Mouse (Mus musculus) midbrain, embryonic 10.5 days (tissue): Measurements from ENCODE around the gene Slc35a5. TPM values are rescaled to one million over a fixed set of nuclear protein-coding genes. Genes with fewer than 3 reads are reported as not detected.

ENCODE experiments used
- DNase-seq: peaks from one replicate; pipeline ENCODE4 v3.0.0-alpha.2; 2017; ENCODE audit warnings: low spot score
- H3K27ac ChIP-seq: fragments of 300-500 bp; sonication (generic); replicated peaks from 2 replicates; pipeline ENCODE4 v1.5.1; 2016; ENCODE audit warnings: mild to moderate bottlenecking
- H3K27me3 ChIP-seq: fragments of 300-500 bp; sonication (generic); 2 replicates; pipeline ENCODE4 v1.6.1; 2016; ENCODE audit warnings: low read depth, mild to moderate bottlenecking; ENCODE audit not compliant: poor library complexity, severe bottlenecking
- H3K36me3 ChIP-seq: fragments of 300-500 bp; sonication (generic); 2 replicates; pipeline ENCODE4 v1.6.1; 2016; ENCODE audit warnings: mild to moderate bottlenecking, moderate library complexity
- H3K4me1 ChIP-seq: fragments of 300-500 bp; sonication (generic); 2 replicates; pipeline ENCODE4 v1.6.1; 2016
- H3K4me3 ChIP-seq: fragments of 300-500 bp; sonication (generic); 2 replicates; pipeline ENCODE4 v1.5.1; 2016; ENCODE audit warnings: mild to moderate bottlenecking, moderate library complexity
- H3K9me3 ChIP-seq: fragments of 300-500 bp; sonication (generic); replicated peaks from 2 replicates; pipeline ENCODE4 v1.6.1; 2016; ENCODE audit warnings: mild to moderate bottlenecking
- whole genome bisulfite sequencing: fragments of 180-500 bp; shearing (Covaris S2); methylation state at CpG from one replicate; pipeline ENCODE4 v1.1.7; 2016; 5-methylcytosine and 5-hydroxymethylcytosine counted together
- polyA plus RNA-seq: library from polyadenylated mRNA; unstranded; fragments of >200 nt; fragmentation: Nextera tagmentation; extraction: Ambion mirVana; gene quantifications from 2 replicates; pipeline ENCODE4 v1.2.1, GENCODE M21; 2016

Slc35a5 gene
- polyA plus RNA-seq, result 13.5 and 15.7 TPM in 2 replicates

- WGBS, result under 1% methylated on average over 64 of the region's 64 CpGs
- Histone ChIP-seq H3K27me3 (no peaks in the 10 kb centered on the region), H3K36me3 (peaks cover 20% of the 10 kb centered on the region), H3K9me3 (no peaks in the 10 kb centered on the region), H3K27ac (peak within 1 kb of the TSS; percentile 93), H3K4me1 (peaks cover 30% of the 10 kb centered on the region), H3K4me3 (peak within 1 kb of the TSS; percentile 90)
- DNase-seq, result peak; percentile 97
Observed at GRCm38 (mm10) chr16:45158522-45159388, at the start of gene Slc35a5, which contains the start of gene Atg3. Gene Slc35a5, minus strand, starts transcription at chr16:45158706. Gene Atg3, plus strand, starts transcription at chr16:45158785.

GRCm38 (mm10) chr16:45204859-45205670 is 46.6 kb upstream of the Slc35a5 start:
- Histone ChIP-seq H3K36me3 (no peaks in the 10 kb centered on the region), H3K4me3 (no peak overlapping the region), H3K27ac (no peak overlapping the region), H3K9me3 (no peaks in the 10 kb centered on the region), H3K27me3 (no peaks in the 10 kb centered on the region), H3K4me1 (no peaks in the 10 kb centered on the region)
- no peak for DNase-seq
- WGBS, result 92% methylated on average over 12 of the region's 12 CpGs

GRCm38 (mm10) chr16:45204438-45204837 is 45.9 kb upstream of the Slc35a5 start:
- Histone ChIP-seq H3K4me1 (no peaks in the 10 kb centered on the region), H3K27ac (no peak overlapping the region), H3K27me3 (no peaks in the 10 kb centered on the region), H3K9me3 (no peaks in the 10 kb centered on the region), H3K4me3 (no peak overlapping the region), H3K36me3 (no peaks in the 10 kb centered on the region)
- no peak for DNase-seq
- 93% methylated on average over 4 of the region's 4 CpGs for WGBS

- H3K9me3 ChIP-seq, result no peaks in the 10 kb centered on the region
Observed at GRCm38 (mm10) chr16:45201395-45201794, 42.9 kb upstream of the Slc35a5 start.

GRCm38 (mm10) chr16:45196816-45197215 is 38.3 kb upstream of the Slc35a5 start:
- WGBS, result 31% methylated on average over 6 of the region's 6 CpGs
- no peaks in the 10 kb centered on the region for H3K27me3 ChIP-seq
- H3K9me3 ChIP-seq, result no peaks in the 10 kb centered on the region

More at GRCm38 (mm10) chr16:45201395-45201794, 42.9 kb upstream of the Slc35a5 start:
- 97% methylated on average over 2 of the region's 2 CpGs for WGBS
- no peaks in the 10 kb centered on the region for H3K36me3 ChIP-seq
- no peaks in the 10 kb centered on the region for H3K27me3 ChIP-seq
- H3K4me3 ChIP-seq, result no peak overlapping the region
- H3K4me1 ChIP-seq, result no peaks in the 10 kb centered on the region
- H3K27ac ChIP-seq, result no peak overlapping the region
- DNase-seq, result no peak

GRCm38 (mm10) chr16:45192613-45193012 is 34.1 kb upstream of the Slc35a5 start:
- no peak overlapping the region for H3K27ac ChIP-seq
- H3K9me3 ChIP-seq, result no peaks in the 10 kb centered on the region
- peak; percentile 71 for DNase-seq
- 8% methylated on average over 1 of the region's 1 CpGs for whole genome bisulfite sequencing
- no peaks in the 10 kb centered on the region for H3K4me1 ChIP-seq
- H3K36me3 ChIP-seq, result peaks cover 8% of the 10 kb centered on the region; the same call in 1 of the 2 replicates
- H3K4me3 ChIP-seq, result no peak overlapping the region
- no peaks in the 10 kb centered on the region for H3K27me3 ChIP-seq

More at GRCm38 (mm10) chr16:45196816-45197215, 38.3 kb upstream of the Slc35a5 start:
- DNase-seq, result peak; percentile 48
- Histone ChIP-seq H3K4me1 (no peaks in the 10 kb centered on the region), H3K36me3 (no peaks in the 10 kb centered on the region), H3K4me3 (no peak overlapping the region), H3K27ac (no peak overlapping the region)

- DNase-seq, result no peak
- H3K4me3 ChIP-seq, result no peak overlapping the region
- H3K27me3 ChIP-seq, result no peaks in the 10 kb centered on the region
- WGBS, result 93% methylated on average over 5 of the region's 5 CpGs
- peaks cover 33% of the 10 kb centered on the region for H3K36me3 ChIP-seq
- no peaks in the 10 kb centered on the region for H3K4me1 ChIP-seq
- H3K9me3 ChIP-seq, result no peaks in the 10 kb centered on the region
- H3K27ac ChIP-seq, result no peak overlapping the region
Observed at GRCm38 (mm10) chr16:45181824-45182223, 23.3 kb upstream of the Slc35a5 start.

- H3K4me1 ChIP-seq, result no peaks in the 10 kb centered on the region
- peaks cover 14% of the 10 kb centered on the region for H3K36me3 ChIP-seq
- no peak overlapping the region for H3K27ac ChIP-seq
- H3K27me3 ChIP-seq, result no peaks in the 10 kb centered on the region
- WGBS, result 89% methylated on average over 2 of the region's 2 CpGs
- H3K4me3 ChIP-seq, result no peak overlapping the region
- no peaks in the 10 kb centered on the region for H3K9me3 ChIP-seq
- DNase-seq, result no peak
Observed at GRCm38 (mm10) chr16:45178552-45178951, 20.0 kb upstream of the Slc35a5 start.

- DNase-seq, result no peak
- Histone ChIP-seq H3K27ac (peak overlapping the region; percentile 93), H3K4me3 (peak overlapping the region; percentile 90), H3K27me3 (no peaks in the 10 kb centered on the region), H3K4me1 (peaks cover 30% of the 10 kb centered on the region), H3K36me3 (peaks cover 20% of the 10 kb centered on the region), H3K9me3 (no peaks in the 10 kb centered on the region)
- WGBS, result 13% methylated on average over 11 of the region's 11 CpGs
Observed at GRCm38 (mm10) chr16:45159389-45159716, 847 bp upstream of the Slc35a5 start.

- Histone ChIP-seq H3K4me3 (peak overlapping the region; percentile 90), H3K27me3 (no peaks in the 10 kb centered on the region), H3K36me3 (peaks cover 20% of the 10 kb centered on the region), H3K4me1 (peaks cover 30% of the 10 kb centered on the region), H3K27ac (peak overlapping the region; percentile 93), H3K9me3 (no peaks in the 10 kb centered on the region)
- peak; percentile 73 for DNase-seq
- WGBS, result 2% methylated on average over 20 of the region's 20 CpGs
Observed at GRCm38 (mm10) chr16:45158136-45158521, 377 bp downstream of the Slc35a5 start.

- 90% methylated on average over 3 of the region's 3 CpGs for WGBS
- H3K4me3 ChIP-seq, result no peak overlapping the region
- peaks cover 46% of the 10 kb centered on the region for H3K36me3 ChIP-seq
- H3K27ac ChIP-seq, result no peak overlapping the region
- DNase-seq, result no peak
- no peaks in the 10 kb centered on the region for H3K9me3 ChIP-seq
- H3K4me1 ChIP-seq, result peaks cover 20% of the 10 kb centered on the region
- no peaks in the 10 kb centered on the region for H3K27me3 ChIP-seq
Observed at GRCm38 (mm10) chr16:45154741-45155250, 3.7 kb downstream of the Slc35a5 start.

GRCm38 (mm10) chr16:45148488-45149082 is 9.9 kb downstream of the Slc35a5 start:
- Histone ChIP-seq H3K27me3 (no peaks in the 10 kb centered on the region), H3K9me3 (no peaks in the 10 kb centered on the region), H3K27ac (no peak overlapping the region), H3K4me1 (no peaks in the 10 kb centered on the region), H3K4me3 (no peak overlapping the region), H3K36me3 (peaks cover 81% of the 10 kb centered on the region)
- no peak for DNase-seq
- WGBS, result 95% methylated on average over 10 of the region's 10 CpGs
